Mouse (Mus musculus) heart, embryonic 14.5 days (tissue): ENCODE data around the gene Ift52. TPM values are rescaled to one million over a fixed set of nuclear protein-coding genes. Genes with fewer than 3 reads are reported as not detected.

ENCODE experiments used
- ATAC-seq: fragments of 200-750 bp; cut with Nextera tagmentation; 2 replicates; pipeline ENCODE4 v1.8.0; 2017; ENCODE audit warnings: low read depth, moderate TSS enrichment; ENCODE audit not compliant: insufficient number of reproducible peaks, insufficient read depth, low FRiP score
- H3K27ac ChIP-seq, 2 experiments: fragments of 200-500 bp in 1 of 2; fragments of 300-500 bp in 1 of 2; sonication (generic) in 1 of 2; replicated peaks in 1 of 2; 2 replicates each; pipeline ENCODE4 v1.5.1; 2012 to 2014; ENCODE audit warnings: low read depth in 2 of 2, low read length in 2 of 2, control low read depth in 1 of 2, mild to moderate bottlenecking in 1 of 2, mixed read lengths in 1 of 2; ENCODE audit not compliant: control insufficient read depth in 1 of 2, insufficient read depth in 1 of 2
- H3K27me3 ChIP-seq: fragments of 300-500 bp; sonication (generic); 2 replicates; pipeline ENCODE4 v1.6.1; 2014; ENCODE audit warnings: mild to moderate bottlenecking, low read length, control low read depth; ENCODE audit not compliant: control insufficient read depth, insufficient read depth
- H3K36me3 ChIP-seq: fragments of 300-500 bp; sonication (generic); 2 replicates; pipeline ENCODE4 v1.6.1; 2014; ENCODE audit warnings: mild to moderate bottlenecking, control low read depth, low read length, mixed read lengths; ENCODE audit not compliant: control insufficient read depth, insufficient read depth
- H3K4me1 ChIP-seq, 2 experiments: fragments of 200-500 bp in 1 of 2; fragments of 300-500 bp in 1 of 2; sonication (generic) in 1 of 2; 2 replicates each; pipeline ENCODE4 v1.6.1; 2012 to 2014; ENCODE audit warnings: low read length in 2 of 2, control low read depth in 1 of 2, mixed read lengths in 1 of 2; ENCODE audit not compliant: control insufficient read depth in 2 of 2, insufficient read depth in 2 of 2
- H3K4me2 ChIP-seq: fragments of 300-500 bp; sonication (generic); 2 replicates; pipeline ENCODE4 v1.6.1; 2014; ENCODE audit warnings: mild to moderate bottlenecking, low read length
- H3K4me3 ChIP-seq, 2 experiments: fragments of 200-500 bp in 1 of 2; fragments of 300-500 bp in 1 of 2; sonication (generic) in 1 of 2; 2 replicates each; pipeline ENCODE4 v1.5.1; 2012 to 2014; ENCODE audit warnings: low read length in 2 of 2, mild to moderate bottlenecking in 2 of 2, control low read depth in 1 of 2, low read depth in 1 of 2, moderate library complexity in 1 of 2; ENCODE audit not compliant: control insufficient read depth in 1 of 2, insufficient read depth in 1 of 2
- H3K9ac ChIP-seq: fragments of 300-500 bp; sonication (generic); 2 replicates; pipeline ENCODE4 v1.6.1; 2014; ENCODE audit warnings: mild to moderate bottlenecking, low read length
- H3K9me3 ChIP-seq: fragments of 300-500 bp; sonication (generic); 2 replicates; pipeline ENCODE4 v1.6.1; 2016; ENCODE audit warnings: low read length, control low read depth; ENCODE audit not compliant: control insufficient read depth
- WGBS: fragments of 180-500 bp; shearing (Covaris S2); extraction: QIAGEN DNeasy Blood & Tissue Kit; methylation state at CpG from one replicate; pipeline ENCODE4 v1.1.7; 2014; 5-methylcytosine and 5-hydroxymethylcytosine counted together
- polyA plus RNA-seq: library from polyadenylated mRNA; unstranded; fragments of >200 nt; fragmentation: Nextera tagmentation; extraction: Ambion mirVana; gene quantifications from 2 replicates; pipeline ENCODE4 v1.2.1, GENCODE M21; 2014

Gene Ift52
- polyA plus RNA-seq, 1 experiment from 2014 or later: 38.7 TPM

- H3K4me1 ChIP-seq: no peaks in the 10 kb centered on the region
- no peak overlapping the region for H3K4me2 ChIP-seq
- H3K4me3 ChIP-seq: no peak overlapping the region
- H3K27ac ChIP-seq: no peak overlapping the region
- no peaks in the 10 kb centered on the region for H3K9me3 ChIP-seq
- H3K9ac ChIP-seq: no peak overlapping the region
- no peaks in the 10 kb centered on the region for H3K27me3 ChIP-seq
- WGBS: 93% methylated on average over 5 of the region's 5 CpGs
- peaks cover 95% of the 10 kb centered on the region for H3K36me3 ChIP-seq
- no peak for ATAC-seq
Observed at GRCm38 (mm10) chr2:163031289-163031688, 14.1 kb downstream of the Ift52 start.

- peaks cover 3 to 4% of the 10 kb centered on the region in 2 experiments; a peak in 2 of 4 replicates for H3K4me1 ChIP-seq
- no peak overlapping the region for H3K9ac ChIP-seq
- no peaks in the 10 kb centered on the region for H3K9me3 ChIP-seq
- no peaks in the 10 kb centered on the region for H3K27me3 ChIP-seq
- peaks cover 95% of the 10 kb centered on the region for H3K36me3 ChIP-seq
- no peak overlapping the region for H3K4me2 ChIP-seq
- WGBS: 55% methylated on average over 2 of the region's 2 CpGs
- H3K4me3 ChIP-seq: no peak overlapping the region
- no peak for ATAC-seq
- H3K27ac ChIP-seq: no peak overlapping the region
Observed at GRCm38 (mm10) chr2:163031757-163032156, 14.6 kb downstream of the Ift52 start.

GRCm38 (mm10) chr2:163032622-163033021 is 15.5 kb downstream of the Ift52 start:
- Histone ChIP-seq H3K4me1 (peaks cover 8 to 10% of the 10 kb centered on the region in 2 experiments), H3K27me3 (no peaks in the 10 kb centered on the region), H3K9me3 (no peaks in the 10 kb centered on the region), H3K9ac (no peak overlapping the region), H3K4me2 (no peak overlapping the region), H3K27ac (no peak overlapping the region), H3K4me3 (no peak overlapping the region), H3K36me3 (peaks cover 95% of the 10 kb centered on the region)
- no peak for ATAC-seq
- whole genome bisulfite sequencing: 42% methylated on average over 4 of the region's 4 CpGs

- 79% methylated on average over 7 of the region's 7 CpGs for WGBS
- H3K27me3 ChIP-seq: no peaks in the 10 kb centered on the region
- no peak overlapping the region for H3K27ac ChIP-seq
- H3K4me1 ChIP-seq: peaks cover 8 to 10% of the 10 kb centered on the region in 2 experiments
- H3K9ac ChIP-seq: no peak overlapping the region
- H3K9me3 ChIP-seq: no peaks in the 10 kb centered on the region
- H3K4me3 ChIP-seq: no peak overlapping the region
- H3K4me2 ChIP-seq: no peak overlapping the region
- H3K36me3 ChIP-seq: peaks cover 88% of the 10 kb centered on the region
- ATAC-seq: no peak
Observed at GRCm38 (mm10) chr2:163039940-163040339, 22.8 kb downstream of the Ift52 start.

- H3K9ac ChIP-seq: no peak overlapping the region
- H3K9me3 ChIP-seq: no peaks in the 10 kb centered on the region
- peaks cover 56% of the 10 kb centered on the region for H3K36me3 ChIP-seq
- H3K4me1 ChIP-seq: peaks cover 3 to 5% of the 10 kb centered on the region in 2 experiments; a peak in 3 of 4 replicates
- H3K4me3 ChIP-seq: no peak overlapping the region
- peak overlapping the region; percentile 45 for H3K4me2 ChIP-seq
- no peaks in the 10 kb centered on the region for H3K27me3 ChIP-seq
- WGBS: 4% methylated on average over 10 of the region's 10 CpGs
- H3K27ac ChIP-seq: no peak overlapping the region
- ATAC-seq: no peak
Observed at GRCm38 (mm10) chr2:163048125-163048524, 31.0 kb downstream of the Ift52 start.

- no peak overlapping the region for H3K4me3 ChIP-seq
- no peak overlapping the region for H3K27ac ChIP-seq
- H3K36me3 ChIP-seq: peaks cover 46% of the 10 kb centered on the region
- ATAC-seq: no peak
- H3K4me2 ChIP-seq: no peak overlapping the region
- 88% methylated on average over 2 of the region's 2 CpGs for WGBS
- peaks cover 5 to 9% of the 10 kb centered on the region in 2 experiments for H3K4me1 ChIP-seq
- no peaks in the 10 kb centered on the region for H3K9me3 ChIP-seq
- no peaks in the 10 kb centered on the region for H3K27me3 ChIP-seq
- no peak overlapping the region for H3K9ac ChIP-seq
Observed at GRCm38 (mm10) chr2:163049116-163049515, 32.0 kb downstream of the Ift52 start.

GRCm38 (mm10) chr2:163051691-163052090 is 34.5 kb downstream of the Ift52 start:
- Histone ChIP-seq H3K4me2 (no peak overlapping the region), H3K27me3 (no peaks in the 10 kb centered on the region), H3K27ac (no peak overlapping the region), H3K36me3 (peaks cover 22% of the 10 kb centered on the region), H3K4me3 (no peak overlapping the region), H3K9me3 (no peaks in the 10 kb centered on the region), H3K4me1 (peaks cover 16 to 25% of the 10 kb centered on the region in 2 experiments), H3K9ac (no peak overlapping the region)
- ATAC-seq: no peak
- 85% methylated on average over 1 of the region's 1 CpGs for WGBS

- Histone ChIP-seq H3K27ac (no peak overlapping the region), H3K9ac (no peak overlapping the region), H3K4me3 (no peak overlapping the region), H3K4me1 (peaks cover 17 to 28% of the 10 kb centered on the region in 2 experiments), H3K36me3 (peaks cover 18% of the 10 kb centered on the region), H3K9me3 (no peaks in the 10 kb centered on the region), H3K4me2 (no peak overlapping the region), H3K27me3 (no peaks in the 10 kb centered on the region)
- no peak for ATAC-seq
- WGBS: 22% methylated on average over 4 of the region's 4 CpGs
Observed at GRCm38 (mm10) chr2:163052101-163052500, 34.9 kb downstream of the Ift52 start.
